Mouse (Mus musculus) liver, adult 2 months (tissue): ENCODE measurements at regions not wholly inside any gene's neighbourhood (a gene's known extent, or its start where the extent isn't known, plus 50 kb on each side); places are given as distances from the start of the nearest gene placed in this dataset.

Experiments
- CTCF ChIP-seq: fragments of 200-500 bp; IDR thresholded peaks from 2 replicates; pipeline ENCODE4 v1.5.1; 2011; ENCODE audit warnings: low read depth, low read length, control low read depth
- POLR2A ChIP-seq: fragments of 200-500 bp; IDR thresholded peaks from 2 replicates; pipeline ENCODE4 v1.6.1; 2011; ENCODE audit warnings: low read length, control low read depth; ENCODE audit not compliant: insufficient read depth; ENCODE audit errors: extremely low read depth

DNA sequence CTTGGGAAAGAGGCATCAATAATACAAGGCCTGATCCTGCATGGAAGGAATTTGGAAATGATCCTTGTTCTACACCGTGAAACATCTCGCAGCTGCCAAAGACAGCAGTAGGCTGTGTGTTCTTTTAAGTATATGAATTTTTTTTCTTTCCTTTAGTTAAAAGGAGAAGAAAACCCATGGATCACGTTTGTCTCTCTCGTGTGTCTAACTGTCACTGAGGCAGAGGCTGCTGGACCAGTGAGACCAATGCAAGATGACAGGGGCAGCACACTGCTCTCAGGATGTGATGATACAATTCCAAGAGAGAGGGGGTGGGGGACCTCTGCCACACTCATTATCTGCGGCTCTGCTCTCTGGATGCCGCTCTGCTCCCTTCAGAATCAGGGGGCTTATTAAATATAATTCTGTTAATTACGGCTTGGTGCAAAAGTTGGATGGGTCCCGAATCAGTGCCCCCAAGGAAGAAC lies 379.4 kb upstream of the Noct start:
- TF ChIP-seq POLR2A (no peak), CTCF (no peak)
